Mouse (Mus musculus) erythroblast, embryonic 14.5 days (primary cell): ENCODE results near the gene Clptm1. TPM values are rescaled to one million over a fixed set of nuclear protein-coding genes. Genes with fewer than 3 reads are reported as not detected.
A peak's percentile ranks its signal among the peaks of the same experiment; 100 is the strongest.
"Not testable (repeated sequence)": the region's sequence is repeated elsewhere in the genome, so short reads cannot be mapped to it uniquely, and the experiment has no call there.

ENCODE experiments used
- H3K27me3 ChIP-seq: 2 replicates; pipeline ENCODE4 v1.6.1; 2012; ENCODE audit warnings: inconsistent platforms; ENCODE audit not compliant: control insufficient read depth
- H3K36me3 ChIP-seq: 2 replicates; pipeline ENCODE4 v1.6.1; 2012; ENCODE audit warnings: mild to moderate bottlenecking, inconsistent platforms; ENCODE audit not compliant: control insufficient read depth
- H3K4me1 ChIP-seq: 2 replicates; pipeline ENCODE4 v1.6.1; 2012; ENCODE audit warnings: inconsistent platforms; ENCODE audit not compliant: control insufficient read depth
- H3K4me3 ChIP-seq: replicated peaks from 2 replicates; pipeline ENCODE3; 2012; ENCODE audit warnings: moderate library complexity, mild to moderate bottlenecking, inconsistent platforms
- H3K9me3 ChIP-seq: 2 replicates; pipeline ENCODE4 v1.6.1; 2012; ENCODE audit warnings: low read length, inconsistent platforms, mixed read lengths; ENCODE audit not compliant: control insufficient read depth
- GATA1 ChIP-seq: IDR thresholded peaks from 2 replicates; pipeline ENCODE4 v1.6.1; 2012; ENCODE audit warnings: low read length, inconsistent platforms, mixed read lengths
- TAL1 ChIP-seq: IDR thresholded peaks from 3 replicates; pipeline ENCODE4 v1.6.1; 2012; ENCODE audit warnings: low read length, inconsistent platforms, mixed read lengths
- polyA plus RNA-seq: library from polyadenylated mRNA; stranded (reverse); fragments of >175 nt; gene quantifications from 2 replicates; pipeline ENCODE4 v1.2.3, GENCODE M21; 2012

Gene Clptm1
- polyA plus RNA-seq, 1 experiment = 15.2 TPM

DNA sequence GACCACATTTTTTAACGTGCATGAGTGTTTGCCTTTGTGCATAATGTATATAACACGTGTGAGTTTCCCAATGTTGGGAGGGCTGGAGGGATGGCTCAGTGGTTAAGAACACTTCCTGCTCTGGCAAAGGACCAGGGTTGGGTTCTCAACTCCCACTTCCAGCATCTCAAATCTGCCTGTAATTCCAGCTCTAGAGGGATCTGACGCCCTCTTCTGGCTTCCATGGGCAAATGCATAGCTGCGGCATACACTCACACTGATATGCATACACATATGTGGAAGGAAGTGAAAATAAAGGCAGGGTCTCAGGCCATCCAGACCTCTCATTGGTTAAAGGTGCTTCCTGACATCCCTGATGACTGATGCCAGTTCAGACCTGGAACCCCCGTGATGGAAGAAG is 57.5 kb downstream of the Clptm1 start:
- H3K4me3 ChIP-seq = no peak overlapping the region
- peaks cover 9% of the 10 kb centered on the region for H3K36me3 ChIP-seq

GRCm38 (mm10) chr7:19604606-19605214 is 60.1 kb downstream of the Clptm1 start:
- peaks cover 32% of the 10 kb centered on the region for H3K36me3 ChIP-seq
- peaks cover 46% of the 10 kb centered on the region for H3K4me1 ChIP-seq
- not testable (repeated sequence) for H3K27me3 ChIP-seq, H3K9me3 ChIP-seq
- H3K4me3 ChIP-seq = peak overlapping the region; percentile 70

More for the DNA sequence above, 57.5 kb downstream of the Clptm1 start:
- TF ChIP-seq GATA1 (no peak), TAL1 (no peak)
- Histone ChIP-seq H3K9me3 (peaks cover 5% of the 10 kb centered on the region), H3K27me3 (no peaks in the 10 kb centered on the region), H3K4me1 (peaks cover 30% of the 10 kb centered on the region)

DNA sequence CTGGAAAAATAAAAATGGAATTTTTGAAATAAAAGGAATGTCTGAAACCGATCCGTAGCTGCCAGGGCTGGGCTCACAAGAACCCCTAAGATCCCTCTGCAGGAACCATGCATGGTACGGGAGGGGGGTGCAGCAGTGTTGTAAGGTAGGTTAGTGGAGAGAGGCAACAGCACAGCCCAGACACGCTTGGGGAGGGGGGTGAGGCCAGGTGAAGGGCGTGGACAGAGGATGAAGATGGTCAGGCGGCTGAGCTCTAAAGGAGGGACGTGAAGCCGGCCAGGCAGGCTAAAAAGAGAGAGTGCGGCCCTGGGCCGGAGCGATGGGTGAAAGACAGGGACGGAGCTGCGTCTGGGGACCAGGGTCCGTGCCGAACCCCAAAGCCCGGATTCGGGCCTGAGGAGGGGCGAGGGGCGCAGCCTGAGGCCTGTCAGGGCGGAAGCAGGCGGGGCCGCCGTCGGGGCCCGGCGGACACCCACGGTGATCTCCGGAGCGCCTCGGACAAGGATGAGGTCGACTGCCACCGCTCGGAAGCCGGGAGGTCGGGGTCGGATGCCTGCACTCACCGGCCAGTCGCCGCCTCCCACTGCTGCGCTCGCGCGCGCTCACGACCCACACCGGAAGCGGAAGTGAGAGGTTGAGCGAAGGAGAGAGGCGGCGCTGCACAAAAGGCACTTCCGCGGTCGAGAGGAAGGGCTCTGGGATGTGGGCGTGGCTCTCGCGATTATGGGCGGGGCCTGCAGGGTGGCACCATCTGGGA is 60.8 kb downstream of the Clptm1 start, which contains the start of gene Clasrp:
Clasrp (minus strand) TSS at position 638 of the 757 bp plus-strand sequence.
- no peaks in the 10 kb centered on the region for H3K9me3 ChIP-seq
- H3K27me3 ChIP-seq = no peaks in the 10 kb centered on the region
- H3K4me3 ChIP-seq = peak within 1 kb of the TSS; percentile 70
- H3K4me1 ChIP-seq = peaks cover 46% of the 10 kb centered on the region
- H3K36me3 ChIP-seq = peaks cover 39% of the 10 kb centered on the region
- no peak for TF ChIP-seq TAL1
- no peak for TF ChIP-seq GATA1

DNA sequence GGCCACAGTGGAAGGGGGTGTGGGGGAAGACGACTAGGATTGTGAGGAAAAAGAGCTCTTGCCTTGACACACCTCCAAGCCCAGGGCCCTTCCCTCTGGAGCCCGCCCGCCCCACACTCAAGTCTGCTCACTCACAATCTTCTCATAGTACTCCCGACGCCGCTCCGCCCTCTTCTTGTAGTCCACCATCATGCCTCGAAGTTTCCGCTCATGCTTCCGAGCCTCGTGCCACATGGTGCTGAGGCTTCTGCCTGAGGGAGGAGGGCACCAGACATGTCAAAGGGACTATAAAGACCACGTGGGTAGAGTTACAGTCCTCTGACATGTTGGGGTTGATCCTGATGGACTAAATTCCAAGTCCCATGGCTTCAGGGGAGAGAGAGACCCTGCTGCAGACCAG is 61.8 kb downstream of the Clptm1 start:
- Histone ChIP-seq H3K27me3 (no peaks in the 10 kb centered on the region), H3K4me1 (peaks cover 46% of the 10 kb centered on the region), H3K4me3 (peak overlapping the region; percentile 70), H3K36me3 (peaks cover 49% of the 10 kb centered on the region), H3K9me3 (no peaks in the 10 kb centered on the region)
- TF ChIP-seq TAL1 = no peak
- TF ChIP-seq GATA1 = no peak

DNA sequence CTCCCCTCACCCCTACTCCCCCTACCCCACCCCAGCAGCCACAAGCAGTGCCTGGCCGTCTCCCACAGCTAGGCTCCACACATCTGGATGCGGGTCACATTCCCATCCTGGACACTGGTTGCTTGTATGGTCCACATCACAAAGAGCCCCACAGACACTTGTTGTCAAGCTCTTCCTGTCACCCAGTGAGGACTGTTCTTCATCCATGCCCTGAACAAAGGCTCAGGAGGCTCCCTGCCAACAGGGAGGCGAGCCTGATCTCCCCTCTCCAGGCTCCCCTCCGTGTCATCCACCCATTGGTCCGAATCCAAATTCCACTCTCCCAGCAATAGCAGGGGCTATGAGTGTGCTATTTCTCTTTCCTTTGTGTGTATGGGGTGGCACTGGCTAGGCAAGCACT is 64.3 kb downstream of the Clptm1 start:
- Histone ChIP-seq H3K4me1 (peaks cover 39% of the 10 kb centered on the region), H3K9me3 (no peaks in the 10 kb centered on the region), H3K27me3 (no peaks in the 10 kb centered on the region), H3K4me3 (no peak overlapping the region), H3K36me3 (peaks cover 66% of the 10 kb centered on the region)
- no peak for TF ChIP-seq TAL1
- TF ChIP-seq GATA1 = no peak

- H3K27me3 ChIP-seq = no peaks in the 10 kb centered on the region
- TF ChIP-seq GATA1 (peak; percentile 55), TAL1 (peak; percentile 54; the same call in 2 of the 3 replicates)
- peaks cover 90% of the 10 kb centered on the region for H3K36me3 ChIP-seq
- peaks cover 35% of the 10 kb centered on the region for H3K4me1 ChIP-seq
- no peak overlapping the region for H3K4me3 ChIP-seq
- H3K9me3 ChIP-seq = no peaks in the 10 kb centered on the region
Observed at GRCm38 (mm10) chr7:19593061-19593730, 71.6 kb downstream of the Clptm1 start.

DNA sequence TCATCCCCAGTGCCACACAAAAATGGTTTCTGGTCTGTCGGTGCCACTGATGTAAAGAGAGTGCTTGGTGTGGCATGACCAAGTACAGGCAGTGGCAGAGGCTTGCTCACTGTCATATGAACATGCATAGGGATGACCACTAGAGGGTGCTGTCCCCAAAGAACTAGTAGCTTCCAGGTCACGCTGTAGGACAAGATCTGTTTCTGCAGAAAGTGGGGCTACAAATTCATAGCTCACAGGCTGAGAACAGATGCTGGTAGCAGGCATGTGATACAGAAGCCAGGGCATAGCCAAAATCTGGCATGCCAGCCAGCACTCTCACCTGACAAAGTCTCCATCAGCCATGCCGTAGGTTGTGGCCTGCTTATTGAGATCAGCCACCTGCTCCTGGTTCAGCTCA is 74.9 kb downstream of the Clptm1 start:
- H3K4me1 ChIP-seq = peaks cover 33% of the 10 kb centered on the region
- H3K27me3 ChIP-seq = no peaks in the 10 kb centered on the region
- peaks cover 98% of the 10 kb centered on the region for H3K36me3 ChIP-seq
- peaks cover 5% of the 10 kb centered on the region for H3K9me3 ChIP-seq
- no peak for TF ChIP-seq TAL1
- no peak for TF ChIP-seq GATA1
- H3K4me3 ChIP-seq = no peak overlapping the region

DNA sequence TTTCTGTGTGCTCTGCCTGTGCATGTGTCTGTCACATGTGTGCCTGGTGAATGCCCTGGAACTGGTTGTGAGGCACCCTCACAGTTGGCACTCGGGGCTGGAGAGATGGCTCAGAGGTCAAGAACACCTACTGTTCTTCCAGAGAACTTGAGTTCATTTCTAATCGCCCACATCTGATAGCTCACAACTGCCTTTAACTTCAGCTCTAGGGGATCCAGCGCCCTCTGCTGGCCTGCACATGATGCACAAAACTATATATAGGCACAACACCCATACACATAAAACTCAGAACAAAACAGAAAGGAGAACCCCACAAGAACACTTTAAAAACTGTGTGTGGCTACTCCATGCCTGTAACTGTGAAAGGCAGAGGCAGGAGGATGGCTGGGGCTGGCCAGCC is 75.6 kb downstream of the Clptm1 start:
- TF ChIP-seq GATA1 (peak; percentile 56), TAL1 (no peak)
- H3K9me3 ChIP-seq = peaks cover 5% of the 10 kb centered on the region
- no peaks in the 10 kb centered on the region for H3K27me3 ChIP-seq
- peaks cover 30% of the 10 kb centered on the region for H3K4me1 ChIP-seq
- H3K36me3 ChIP-seq = peaks cover 99% of the 10 kb centered on the region
- no peak overlapping the region for H3K4me3 ChIP-seq

GRCm38 (mm10) chr7:19586269-19586668 is 78.6 kb downstream of the Clptm1 start:
- no peak overlapping the region for H3K4me3 ChIP-seq
- no peak for TF ChIP-seq GATA1
- TF ChIP-seq TAL1 = no peak
- no peaks in the 10 kb centered on the region for H3K27me3 ChIP-seq
- H3K36me3 ChIP-seq = peaks cover 95% of the 10 kb centered on the region
- H3K9me3 ChIP-seq = peaks cover 5% of the 10 kb centered on the region
- H3K4me1 ChIP-seq = peaks cover 10% of the 10 kb centered on the region

Other genes with a start within 250 kb of the Clptm1 start
- 0.45 and 0.52 TPM in 2 replicates for gene Mark4, start 206.2 kb downstream of the Clptm1 start, polyA plus RNA-seq
- 0.01 and 0.04 TPM in 2 replicates for gene Exoc3l2, start 201.7 kb downstream of the Clptm1 start, polyA plus RNA-seq
- 0.46 and 0.49 TPM in 2 replicates for gene Bloc1s3, start 156.7 kb downstream of the Clptm1 start, polyA plus RNA-seq
- gene Trappc6a, start 156.6 kb downstream of the Clptm1 start, polyA plus RNA-seq = 10.9 and 13.1 TPM in 2 replicates
- 0.02 TPM in 1 of 2 replicates, not detected in the other for gene Nkpd1, start 147.2 kb downstream of the Clptm1 start, polyA plus RNA-seq
- 26.4 and 32.4 TPM in 2 replicates for gene Ppp1r37, start 102.0 kb downstream of the Clptm1 start, polyA plus RNA-seq
- gene Zfp296, start 87.7 kb downstream of the Clptm1 start, polyA plus RNA-seq = 0.14 and 0.16 TPM in 2 replicates
- 12.9 and 13.5 TPM in 2 replicates for gene Gemin7, start 87.4 kb downstream of the Clptm1 start, polyA plus RNA-seq
- gene Clasrp, start 60.5 kb downstream of the Clptm1 start, polyA plus RNA-seq = 10.2 and 11.9 TPM in 2 replicates
- 0.32 and 0.48 TPM in 2 replicates for gene Relb, start 35.6 kb downstream of the Clptm1 start, polyA plus RNA-seq
- gene Apoc2, start 12.9 kb upstream of the Clptm1 start, polyA plus RNA-seq = 0.32 and 0.99 TPM in 2 replicates
- gene Gm44805, start 16.4 kb upstream of the Clptm1 start, polyA plus RNA-seq = not detected in 2 replicates
- 0.10 and 0.20 TPM in 2 replicates for gene Apoc4, start 16.4 kb upstream of the Clptm1 start, polyA plus RNA-seq
- 0.94 and 1.3 TPM in 2 replicates for gene Apoc1, start 27.6 kb upstream of the Clptm1 start, polyA plus RNA-seq
- 12.1 and 14.3 TPM in 2 replicates for gene Apoe, start 34.2 kb upstream of the Clptm1 start, polyA plus RNA-seq
- gene Tomm40, start 50.4 kb upstream of the Clptm1 start, polyA plus RNA-seq = 12.7 and 13.1 TPM in 2 replicates
- 0.13 and 0.15 TPM in 2 replicates for gene Nectin2, start 85.5 kb upstream of the Clptm1 start, polyA plus RNA-seq
- 0.02 TPM in 1 of 2 replicates, not detected in the other for gene Bcam, start 106.0 kb upstream of the Clptm1 start, polyA plus RNA-seq
- not detected in 2 replicates for gene Cblc, start 131.8 kb upstream of the Clptm1 start, polyA plus RNA-seq
- 0.15 and 0.18 TPM in 2 replicates for gene Bcl3, start 157.7 kb upstream of the Clptm1 start, polyA plus RNA-seq
- gene Gm19345, start 187.0 kb upstream of the Clptm1 start, polyA plus RNA-seq = not detected in 2 replicates
- not detected in 2 replicates for gene Ceacam16, start 196.3 kb upstream of the Clptm1 start, polyA plus RNA-seq
- not detected in 2 replicates for gene Ceacam19, start 222.9 kb upstream of the Clptm1 start, polyA plus RNA-seq